Mouse (Mus musculus): ENCODE measurements around the gene Igdcc3. TPM values are rescaled to one million over a fixed set of nuclear protein-coding genes. Genes with fewer than 3 reads are reported as not detected.

Igdcc3 gene
- polyA plus RNA-seq, 1 experiment from 2014 or later = 0.22 TPM

- no peak for ATAC-seq
- H3K4me1 ChIP-seq (replicated peaks; ENCODE audit: control insufficient read depth, insufficient read depth, low read length) = no peaks in the 10 kb centered on the region; the same call in 1 of the 2 replicates
- H3K36me3 ChIP-seq (ENCODE audit: control insufficient read depth, insufficient read depth) = no peaks in the 10 kb centered on the region
- H3K27ac ChIP-seq (ENCODE audit: low read depth, low read length) = no peak overlapping the region
- H3K4me3 ChIP-seq (ENCODE audit: low read depth, low read length) = no peak overlapping the region
- no peak overlapping the region for H3K4me2 ChIP-seq (replicated peaks; ENCODE audit: low read depth)
- H3K9me3 ChIP-seq (ENCODE audit: control insufficient read depth) = no peaks in the 10 kb centered on the region
- no peak for TF ChIP-seq CTCF (IDR thresholded peaks at IDR 0.05; ENCODE audit: low read depth)
- no peak overlapping the region for H3K9ac ChIP-seq (ENCODE audit: low read depth, low read length)
- peaks cover 8% of the 10 kb centered on the region for H3K27me3 ChIP-seq (replicated peaks; ENCODE audit: control insufficient read depth, insufficient read depth, low read length)
- 20% methylated on average over 8 of the region's 8 CpGs for WGBS
These were observed 15.6 kb downstream of the Igdcc3 start for GRCm38 (mm10) chr9:65156604-65157003.

- Histone ChIP-seq H3K4me1 (replicated peaks; ENCODE audit: control insufficient read depth, insufficient read depth, low read length) (no peaks in the 10 kb centered on the region; the same call in 1 of the 2 replicates), H3K9ac (ENCODE audit: low read depth, low read length) (no peak overlapping the region), H3K27me3 (replicated peaks; ENCODE audit: control insufficient read depth, insufficient read depth, low read length) (peaks cover 18% of the 10 kb centered on the region), H3K27ac (ENCODE audit: low read depth, low read length) (no peak overlapping the region), H3K36me3 (ENCODE audit: control insufficient read depth, insufficient read depth) (no peaks in the 10 kb centered on the region), H3K4me2 (replicated peaks; ENCODE audit: low read depth) (no peak overlapping the region), H3K9me3 (ENCODE audit: control insufficient read depth) (no peaks in the 10 kb centered on the region), H3K4me3 (ENCODE audit: low read depth, low read length) (no peak overlapping the region)
- TF ChIP-seq CTCF (IDR thresholded peaks at IDR 0.05; ENCODE audit: low read depth) = no peak
- 64% methylated on average over 6 of the region's 6 CpGs for WGBS
- ATAC-seq = no peak
These were observed 16.6 kb downstream of the Igdcc3 start for GRCm38 (mm10) chr9:65157631-65158030.

GRCm38 (mm10) chr9:65161188-65161587, 20.2 kb downstream of the Igdcc3 start:
- no peak overlapping the region for H3K4me2 ChIP-seq (replicated peaks; ENCODE audit: low read depth)
- TF ChIP-seq CTCF (IDR thresholded peaks at IDR 0.05; ENCODE audit: low read depth) = no peak
- no peak overlapping the region for H3K9ac ChIP-seq (ENCODE audit: low read depth, low read length)
- H3K27me3 ChIP-seq (replicated peaks; ENCODE audit: control insufficient read depth, insufficient read depth, low read length) = peaks cover 32% of the 10 kb centered on the region
- no peaks in the 10 kb centered on the region for H3K36me3 ChIP-seq (ENCODE audit: control insufficient read depth, insufficient read depth)
- WGBS = 77% methylated on average over 4 of the region's 4 CpGs
- H3K4me3 ChIP-seq (ENCODE audit: low read depth, low read length) = no peak overlapping the region
- H3K4me1 ChIP-seq (replicated peaks; ENCODE audit: control insufficient read depth, insufficient read depth, low read length) = 0 out of 2 replicates have a peak, but pooled peaks cover 5% of the 10 kb centered on the region
- no peaks in the 10 kb centered on the region for H3K9me3 ChIP-seq (ENCODE audit: control insufficient read depth)
- no peak for ATAC-seq
- no peak overlapping the region for H3K27ac ChIP-seq (ENCODE audit: low read depth, low read length)

- no peak overlapping the region for H3K27ac ChIP-seq (ENCODE audit: low read depth, low read length)
- no peak for TF ChIP-seq CTCF (IDR thresholded peaks at IDR 0.05; ENCODE audit: low read depth)
- peaks cover 32% of the 10 kb centered on the region for H3K27me3 ChIP-seq (replicated peaks; ENCODE audit: control insufficient read depth, insufficient read depth, low read length)
- no peak overlapping the region for H3K4me2 ChIP-seq (replicated peaks; ENCODE audit: low read depth)
- no peak overlapping the region for H3K4me3 ChIP-seq (ENCODE audit: low read depth, low read length)
- 62% methylated on average over 8 of the region's 8 CpGs for WGBS
- H3K9me3 ChIP-seq (ENCODE audit: control insufficient read depth) = no peaks in the 10 kb centered on the region
- ATAC-seq = no peak
- H3K4me1 ChIP-seq (replicated peaks; ENCODE audit: control insufficient read depth, insufficient read depth, low read length) = 0 out of 2 replicates have a peak, but pooled peaks cover 5% of the 10 kb centered on the region
- H3K9ac ChIP-seq (ENCODE audit: low read depth, low read length) = no peak overlapping the region
- no peaks in the 10 kb centered on the region for H3K36me3 ChIP-seq (ENCODE audit: control insufficient read depth, insufficient read depth)
These were observed 20.9 kb downstream of the Igdcc3 start for GRCm38 (mm10) chr9:65161881-65162280.

GRCm38 (mm10) chr9:65162711-65163639, 22.0 kb downstream of the Igdcc3 start:
- ATAC-seq = no peak

GRCm38 (mm10) chr9:65164870-65165269, 23.9 kb downstream of the Igdcc3 start:
- WGBS = 15% methylated on average over 1 of the region's 1 CpGs
- H3K27me3 ChIP-seq (replicated peaks; ENCODE audit: control insufficient read depth, insufficient read depth, low read length) = peaks cover 29% of the 10 kb centered on the region
- no peak overlapping the region for H3K27ac ChIP-seq (ENCODE audit: low read depth, low read length)
- ATAC-seq = no peak
- H3K36me3 ChIP-seq (ENCODE audit: control insufficient read depth, insufficient read depth) = no peaks in the 10 kb centered on the region
- no peak overlapping the region for H3K9ac ChIP-seq (ENCODE audit: low read depth, low read length)
- H3K4me3 ChIP-seq (ENCODE audit: low read depth, low read length) = no peak overlapping the region
- TF ChIP-seq CTCF (IDR thresholded peaks at IDR 0.05; ENCODE audit: low read depth) = peak; percentile 76
- H3K4me2 ChIP-seq (replicated peaks; ENCODE audit: low read depth) = no peak overlapping the region
- no peaks in the 10 kb centered on the region for H3K9me3 ChIP-seq (ENCODE audit: control insufficient read depth)
- 0 out of 2 replicates have a peak, but pooled peaks cover 5% of the 10 kb centered on the region for H3K4me1 ChIP-seq (replicated peaks; ENCODE audit: control insufficient read depth, insufficient read depth, low read length)

More at GRCm38 (mm10) chr9:65162711-65163639, 22.0 kb downstream of the Igdcc3 start:
- H3K4me1 ChIP-seq (replicated peaks; ENCODE audit: control insufficient read depth, insufficient read depth, low read length) = 0 out of 2 replicates have a peak, but pooled peaks cover 5% of the 10 kb centered on the region
- peak overlapping the region; percentile 69 for H3K4me2 ChIP-seq (replicated peaks; ENCODE audit: low read depth)
- peaks cover 32% of the 10 kb centered on the region for H3K27me3 ChIP-seq (replicated peaks; ENCODE audit: control insufficient read depth, insufficient read depth, low read length)
- no peaks in the 10 kb centered on the region for H3K9me3 ChIP-seq (ENCODE audit: control insufficient read depth)
- H3K27ac ChIP-seq (ENCODE audit: low read depth, low read length) = no peak overlapping the region
- no peak overlapping the region for H3K9ac ChIP-seq (ENCODE audit: low read depth, low read length)
- H3K36me3 ChIP-seq (ENCODE audit: control insufficient read depth, insufficient read depth) = no peaks in the 10 kb centered on the region
- TF ChIP-seq CTCF (IDR thresholded peaks at IDR 0.05; ENCODE audit: low read depth) = no peak
- 3% methylated on average over 60 of the region's 69 CpGs for WGBS
- H3K4me3 ChIP-seq (ENCODE audit: low read depth, low read length) = peak overlapping the region; percentile 37

Measured in intestine, postnatal 0 days (tissue).